Mouse (Mus musculus) limb, embryonic 12.5 days (tissue): ENCODE data around the gene Evx1. TPM values are rescaled to one million over a fixed set of nuclear protein-coding genes. Genes with fewer than 3 reads are reported as not detected.

ENCODE experiments used
- ATAC-seq: fragments of 200-750 bp; cut with Nextera tagmentation; 2 replicates; pipeline ENCODE4 v1.8.0; 2017; ENCODE audit warnings: low read depth, moderate TSS enrichment; ENCODE audit not compliant: insufficient number of reproducible peaks, insufficient read depth, low FRiP score, low TSS enrichment
- H3K27ac ChIP-seq: fragments of 300-500 bp; sonication (generic); 2 replicates; pipeline ENCODE4 v1.5.1; 2016; ENCODE audit warnings: mild to moderate bottlenecking, moderate library complexity
- H3K27me3 ChIP-seq: fragments of 300-500 bp; sonication (generic); 2 replicates; pipeline ENCODE4 v1.6.1; 2016; ENCODE audit warnings: mild to moderate bottlenecking, moderate library complexity
- H3K36me3 ChIP-seq: fragments of 300-500 bp; sonication (generic); 2 replicates; pipeline ENCODE4 v1.6.1; 2016; ENCODE audit warnings: mild to moderate bottlenecking, moderate library complexity
- H3K4me1 ChIP-seq: fragments of 300-500 bp; sonication (generic); replicated peaks from 2 replicates; pipeline ENCODE4 v1.6.1; 2016
- H3K4me2 ChIP-seq: fragments of 300-500 bp; sonication (generic); 2 replicates; pipeline ENCODE4 v1.6.1; 2016; ENCODE audit warnings: mild to moderate bottlenecking, moderate library complexity
- H3K4me3 ChIP-seq: fragments of 300-500 bp; sonication (generic); replicated peaks from 2 replicates; pipeline ENCODE4 v1.5.1; 2016; ENCODE audit warnings: mild to moderate bottlenecking
- H3K9ac ChIP-seq: fragments of 300-500 bp; sonication (generic); replicated peaks from 2 replicates; pipeline ENCODE4 v1.6.1; 2016; ENCODE audit warnings: mild to moderate bottlenecking, moderate library complexity
- H3K9me3 ChIP-seq: fragments of 300-500 bp; sonication (generic); 2 replicates; pipeline ENCODE4 v1.6.1; 2016; ENCODE audit warnings: mild to moderate bottlenecking, moderate library complexity
- WGBS: fragments of 180-500 bp; shearing (Covaris S2); methylation state at CpG from one replicate; pipeline ENCODE4 v1.1.7; 2016; 5-methylcytosine and 5-hydroxymethylcytosine counted together
- polyA plus RNA-seq: library from polyadenylated mRNA; unstranded; fragments of >200 nt; fragmentation: Nextera tagmentation; extraction: Ambion mirVana; gene quantifications from 2 replicates; pipeline ENCODE4 v1.2.1, GENCODE M21; 2016

Evx1 gene
- polyA plus RNA-seq, 1 experiment from 2014 or later = 5.2 TPM

DNA sequence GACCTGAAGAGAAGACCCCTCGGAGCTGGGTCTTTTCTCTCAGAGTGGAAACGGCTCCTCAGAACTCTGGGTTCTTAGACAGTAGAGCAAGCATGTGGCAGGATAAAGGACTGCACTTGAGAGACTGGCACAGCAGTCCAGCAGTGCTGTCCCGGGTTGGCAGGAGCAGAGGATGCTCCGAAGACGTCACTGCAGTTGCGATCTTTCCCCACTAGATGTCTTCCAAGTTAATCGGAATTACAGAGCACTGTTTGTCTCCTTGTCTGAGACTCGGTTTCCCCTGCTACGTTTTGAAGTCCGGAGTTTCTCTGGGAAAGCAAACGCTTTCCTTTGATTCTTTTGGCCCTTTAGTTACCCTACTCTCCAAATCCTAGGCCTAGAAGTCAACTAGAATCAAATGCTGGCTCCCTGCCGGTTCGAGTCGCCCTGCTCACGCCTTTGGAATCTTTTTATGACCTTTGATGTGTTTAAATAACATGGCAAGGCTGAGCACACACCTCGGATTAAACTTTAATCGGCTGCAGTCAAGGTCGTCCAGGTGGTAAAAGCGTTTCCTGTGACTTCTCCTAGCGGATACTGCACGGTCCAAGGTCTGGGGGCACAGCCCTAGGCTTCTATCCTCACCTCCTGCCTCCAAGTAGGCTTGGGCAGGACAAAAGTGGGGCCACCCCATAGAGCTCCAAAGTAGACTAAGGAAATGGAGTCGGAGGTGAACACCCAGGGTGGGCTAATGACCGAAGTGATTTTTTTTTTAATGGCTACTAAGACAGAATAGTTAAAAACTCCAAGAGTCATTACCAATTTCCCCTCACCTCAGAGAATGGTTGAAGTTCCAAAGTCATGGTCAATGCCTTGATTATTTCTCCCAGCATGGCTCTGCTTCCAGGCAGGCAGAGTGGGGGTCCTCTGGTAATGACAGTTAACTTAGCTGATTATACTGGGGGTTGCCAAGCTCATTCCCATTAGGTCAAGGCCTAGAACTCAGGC is 42.5 kb upstream of the Evx1 start:
- Histone ChIP-seq H3K27me3 (peaks cover 75% of the 10 kb centered on the region), H3K36me3 (no peaks in the 10 kb centered on the region), H3K4me1 (peaks cover 56% of the 10 kb centered on the region), H3K9me3 (no peaks in the 10 kb centered on the region), H3K4me3 (no peak overlapping the region), H3K9ac (no peak overlapping the region), H3K4me2 (peak overlapping the region; percentile 24; the same call in 1 of the 2 replicates), H3K27ac (0 out of 2 replicates have a peak overlapping the region, but pooled peaks have one; percentile 29)
- no peak for ATAC-seq
- WGBS = 3% methylated on average over 23 of the region's 23 CpGs

DNA sequence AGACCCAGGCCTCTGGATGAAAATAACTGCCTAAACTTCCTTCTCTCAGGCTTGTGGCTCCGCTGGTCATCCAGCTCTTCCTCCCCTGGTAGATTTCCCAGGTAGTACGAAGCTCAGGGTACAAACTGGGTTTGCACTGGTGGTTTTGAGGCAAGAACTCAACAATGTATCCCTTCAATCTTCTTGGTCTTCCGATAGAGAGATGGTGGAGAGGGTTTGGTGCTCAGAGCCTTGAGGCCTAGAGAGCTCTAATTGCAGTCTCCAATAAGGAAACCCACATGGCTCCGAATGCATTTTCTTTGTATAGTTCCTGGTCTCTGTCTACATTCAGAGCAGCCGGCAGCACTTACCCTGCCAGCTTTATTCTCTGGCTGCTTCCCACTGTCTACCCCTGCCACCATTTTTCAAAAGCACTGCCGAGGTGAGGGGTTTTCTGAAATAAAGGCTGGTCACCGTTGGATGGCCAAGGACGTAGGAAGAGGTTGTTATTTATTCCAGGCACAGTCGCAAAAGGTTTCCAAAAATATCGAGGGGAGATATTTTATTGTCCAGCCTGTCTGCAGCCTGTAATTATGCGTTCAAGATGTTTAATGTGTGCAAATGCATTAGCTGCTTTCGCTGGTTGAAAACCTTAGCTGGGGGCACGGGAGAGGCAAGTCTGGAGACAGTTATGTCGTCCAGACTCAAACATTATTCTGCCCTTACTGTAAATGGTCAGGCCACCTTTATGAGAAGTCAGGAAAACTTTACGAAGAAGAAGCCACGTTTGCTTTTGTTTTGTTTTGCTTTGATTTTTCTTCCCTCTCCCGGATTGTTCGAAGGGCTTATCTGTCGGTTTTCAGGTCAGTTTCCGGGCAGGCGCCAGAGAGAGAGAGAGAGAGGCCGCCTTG is 40.3 kb upstream of the Evx1 start:
- 5% methylated on average over 22 of the region's 22 CpGs for WGBS
- Histone ChIP-seq H3K9ac (no peak overlapping the region; the same call in 1 of the 2 replicates), H3K9me3 (no peaks in the 10 kb centered on the region), H3K36me3 (no peaks in the 10 kb centered on the region), H3K4me2 (peak overlapping the region; percentile 49), H3K27me3 (peaks cover 89% of the 10 kb centered on the region), H3K4me3 (peak overlapping the region; percentile 18), H3K27ac (peak overlapping the region; percentile 67; the same call in 1 of the 2 replicates), H3K4me1 (peaks cover 63% of the 10 kb centered on the region)
- ATAC-seq = no peak

DNA sequence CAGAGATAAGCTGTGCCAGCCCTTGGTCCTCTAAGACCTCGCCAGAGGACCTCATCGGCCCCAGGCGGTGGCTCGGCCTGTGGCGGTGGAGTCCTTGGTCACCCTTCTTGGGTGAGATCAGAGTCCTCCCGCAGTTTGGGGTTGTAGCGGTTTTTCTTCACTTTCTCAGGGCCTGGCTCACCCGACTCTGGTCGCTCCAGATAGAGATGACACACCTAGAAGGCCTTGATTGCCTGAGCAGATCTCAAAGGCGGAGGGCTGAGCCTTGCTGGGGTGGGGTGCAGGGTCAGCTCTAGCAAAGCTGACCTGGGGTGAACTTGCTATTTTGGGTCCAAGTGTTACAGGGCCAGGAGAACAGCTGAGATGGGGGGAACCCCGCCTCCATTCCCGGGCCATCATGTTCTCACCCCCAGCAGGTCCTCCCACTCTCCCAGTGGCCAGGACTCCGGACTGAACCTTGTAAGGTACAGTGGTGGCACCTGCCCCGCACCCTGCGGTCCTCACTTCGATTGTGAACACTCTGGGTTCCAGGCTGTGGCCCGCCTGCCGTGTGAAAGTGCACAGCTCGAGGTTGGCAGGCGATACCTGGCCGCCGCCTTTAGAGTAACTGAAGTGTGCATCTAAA is 39.5 kb upstream of the Evx1 start:
- Histone ChIP-seq H3K27ac (no peak overlapping the region), H3K4me2 (peak overlapping the region; percentile 49), H3K4me3 (peak overlapping the region; percentile 18), H3K9ac (peak overlapping the region; percentile 44; the same call in 1 of the 2 replicates), H3K4me1 (peaks cover 57% of the 10 kb centered on the region), H3K27me3 (peaks cover 84% of the 10 kb centered on the region), H3K9me3 (no peaks in the 10 kb centered on the region), H3K36me3 (no peaks in the 10 kb centered on the region)
- ATAC-seq = no peak
- WGBS = 5% methylated on average over 22 of the region's 22 CpGs

DNA sequence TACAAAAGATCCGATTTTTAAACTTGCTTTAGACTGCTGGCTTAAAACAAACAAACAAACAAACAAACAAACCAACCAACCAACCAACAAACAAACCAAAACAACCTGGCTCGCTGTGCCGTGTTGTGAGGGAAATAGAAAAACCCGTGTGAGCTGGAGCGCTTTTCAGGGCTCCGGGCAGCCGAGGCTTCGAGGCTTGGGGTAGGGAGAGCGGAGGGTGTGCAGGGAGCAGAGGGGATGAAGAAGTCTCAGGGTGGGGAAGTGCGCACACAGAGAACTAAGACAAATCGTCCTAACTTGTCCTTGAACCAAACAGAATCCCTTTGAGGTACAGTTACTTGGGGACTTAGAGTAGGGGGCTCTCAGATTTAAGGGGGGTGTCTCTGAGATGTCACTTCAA is 38.7 kb upstream of the Evx1 start:
- H3K4me3 ChIP-seq = no peak overlapping the region
- WGBS = 9% methylated on average over 11 of the region's 11 CpGs
- no peaks in the 10 kb centered on the region for H3K36me3 ChIP-seq
- H3K4me1 ChIP-seq = peaks cover 54% of the 10 kb centered on the region
- ATAC-seq = no peak
- H3K9ac ChIP-seq = 0 out of 2 replicates have a peak overlapping the region, but pooled peaks have one; percentile 44
- no peak overlapping the region for H3K27ac ChIP-seq
- H3K27me3 ChIP-seq = peaks cover 76% of the 10 kb centered on the region
- H3K9me3 ChIP-seq = no peaks in the 10 kb centered on the region
- peak overlapping the region; percentile 49 for H3K4me2 ChIP-seq

DNA sequence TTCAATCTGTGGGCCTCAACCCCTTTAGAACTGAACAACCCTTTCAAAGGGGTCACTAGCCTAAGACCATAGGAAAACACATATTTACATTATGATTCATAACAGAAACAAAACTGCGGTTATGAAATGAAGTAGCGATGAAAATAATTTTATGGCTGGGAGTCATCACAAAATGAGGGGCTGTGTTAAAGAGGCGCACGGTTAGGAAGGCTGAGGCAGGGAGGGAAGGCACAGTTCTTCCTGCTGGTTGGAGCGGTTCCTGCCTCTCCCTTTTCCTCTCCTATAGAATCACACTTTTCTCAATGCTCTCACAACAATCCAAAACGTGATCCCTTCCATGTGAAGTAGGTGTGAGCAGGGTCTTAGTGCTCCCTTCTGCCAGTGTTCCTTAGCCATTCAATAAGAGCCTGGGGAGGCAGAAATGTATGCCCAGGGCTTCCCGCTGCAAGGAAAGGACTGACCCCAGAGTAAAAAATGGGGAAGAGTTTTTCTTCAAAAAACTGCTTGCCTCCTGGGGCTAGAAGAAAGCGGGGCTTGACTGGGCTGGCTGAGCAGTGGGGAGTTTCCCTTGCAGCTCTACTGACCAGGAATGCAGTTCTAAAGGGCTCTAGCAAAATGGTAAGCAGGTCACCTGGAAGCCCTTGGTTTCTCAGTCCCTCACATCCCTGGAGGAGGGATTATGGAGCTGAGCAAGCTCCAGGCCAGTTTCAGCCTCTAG is 37.6 kb upstream of the Evx1 start:
- peak overlapping the region; percentile 19 for H3K4me2 ChIP-seq
- peaks cover 50% of the 10 kb centered on the region for H3K4me1 ChIP-seq
- H3K9ac ChIP-seq = no peak overlapping the region; the same call in 1 of the 2 replicates
- no peak for ATAC-seq
- no peaks in the 10 kb centered on the region for H3K36me3 ChIP-seq
- H3K4me3 ChIP-seq = 0 out of 2 replicates have a peak overlapping the region, but pooled peaks have one; percentile 6
- H3K27ac ChIP-seq = peak overlapping the region; percentile 66; the same call in 1 of the 2 replicates
- 14% methylated on average over 8 of the region's 8 CpGs for WGBS
- no peaks in the 10 kb centered on the region for H3K9me3 ChIP-seq
- H3K27me3 ChIP-seq = peaks cover 65% of the 10 kb centered on the region

DNA sequence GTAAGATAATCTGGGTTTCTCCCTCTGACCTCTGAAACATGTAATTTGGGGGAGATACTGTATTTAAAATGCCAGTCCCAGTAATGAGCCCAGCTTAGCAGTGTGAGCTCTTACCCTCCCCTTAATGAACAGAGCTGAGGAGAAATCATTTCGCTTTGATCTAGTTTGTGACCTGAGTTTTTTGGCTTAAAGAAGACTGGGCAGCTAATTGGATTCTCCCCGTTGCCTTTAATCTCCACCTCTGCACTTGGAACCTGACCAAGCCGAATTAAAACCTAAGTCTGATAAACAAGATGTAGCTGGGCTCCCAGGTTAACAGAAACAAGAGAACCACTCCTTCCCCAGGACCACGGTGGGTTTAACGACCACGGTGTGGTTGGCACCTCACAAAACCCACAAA is 36.9 kb upstream of the Evx1 start:
- Histone ChIP-seq H3K9ac (no peak overlapping the region), H3K4me2 (peak overlapping the region; percentile 19), H3K4me1 (peaks cover 51% of the 10 kb centered on the region), H3K36me3 (no peaks in the 10 kb centered on the region), H3K4me3 (no peak overlapping the region), H3K9me3 (no peaks in the 10 kb centered on the region), H3K27me3 (peaks cover 59% of the 10 kb centered on the region), H3K27ac (peak overlapping the region; percentile 66)
- no peak for ATAC-seq
- WGBS = under 1% methylated on average over 6 of the region's 6 CpGs

DNA sequence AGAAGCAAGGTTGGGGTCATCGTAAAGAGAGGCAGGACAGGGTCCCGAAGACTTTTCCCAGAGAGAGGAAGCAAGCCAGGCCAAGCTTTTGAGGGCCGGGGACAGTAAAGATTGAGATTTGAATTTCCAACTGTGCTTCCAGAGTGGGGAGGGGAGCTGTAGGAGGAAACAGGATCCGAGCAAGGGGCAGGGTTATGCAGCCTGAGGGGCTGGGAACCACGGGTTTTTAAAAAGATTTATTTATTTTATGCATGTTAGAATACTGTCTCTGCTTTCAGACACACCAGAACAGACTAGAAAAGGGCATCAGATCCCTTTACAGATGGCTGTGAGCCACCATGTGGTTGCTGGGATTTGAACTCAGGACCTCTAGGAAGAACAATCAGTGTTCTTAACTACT is 36.4 kb upstream of the Evx1 start:
- H3K4me2 ChIP-seq = peak overlapping the region; percentile 7; the same call in 1 of the 2 replicates
- no peaks in the 10 kb centered on the region for H3K9me3 ChIP-seq
- H3K4me3 ChIP-seq = no peak overlapping the region
- peak overlapping the region; percentile 66; the same call in 1 of the 2 replicates for H3K27ac ChIP-seq
- no peak overlapping the region for H3K9ac ChIP-seq
- no peak for ATAC-seq
- peaks cover 57% of the 10 kb centered on the region for H3K27me3 ChIP-seq
- WGBS = 5% methylated on average over 5 of the region's 5 CpGs
- H3K36me3 ChIP-seq = no peaks in the 10 kb centered on the region
- peaks cover 52% of the 10 kb centered on the region for H3K4me1 ChIP-seq

DNA sequence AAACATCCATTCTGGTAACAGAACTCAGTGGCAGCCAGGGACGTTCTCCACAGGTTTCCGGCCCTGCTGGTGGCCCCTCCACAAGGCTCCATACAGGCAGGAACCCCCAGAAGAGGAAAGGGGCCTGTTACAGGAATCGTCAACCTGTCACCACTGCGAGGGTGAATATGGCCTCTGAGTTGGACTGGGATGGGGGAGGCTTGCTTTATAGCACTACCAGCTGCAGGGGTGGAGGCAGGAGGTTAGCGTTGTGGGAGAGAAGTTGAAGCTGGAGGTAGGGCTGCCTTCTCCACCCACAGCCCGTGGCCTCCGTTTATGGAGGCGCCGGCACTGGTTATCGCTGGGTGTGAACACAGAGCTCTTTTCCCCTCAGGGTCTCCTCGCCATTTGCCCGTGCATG is 32.2 kb upstream of the Evx1 start:
- Histone ChIP-seq H3K27me3 (peaks cover 33% of the 10 kb centered on the region), H3K36me3 (no peaks in the 10 kb centered on the region), H3K9me3 (no peaks in the 10 kb centered on the region), H3K4me1 (peaks cover 19% of the 10 kb centered on the region), H3K27ac (no peak overlapping the region), H3K4me3 (no peak overlapping the region), H3K9ac (no peak overlapping the region), H3K4me2 (peak overlapping the region; percentile 1; the same call in 1 of the 2 replicates)
- WGBS = 19% methylated on average over 12 of the region's 12 CpGs
- no peak for ATAC-seq

DNA sequence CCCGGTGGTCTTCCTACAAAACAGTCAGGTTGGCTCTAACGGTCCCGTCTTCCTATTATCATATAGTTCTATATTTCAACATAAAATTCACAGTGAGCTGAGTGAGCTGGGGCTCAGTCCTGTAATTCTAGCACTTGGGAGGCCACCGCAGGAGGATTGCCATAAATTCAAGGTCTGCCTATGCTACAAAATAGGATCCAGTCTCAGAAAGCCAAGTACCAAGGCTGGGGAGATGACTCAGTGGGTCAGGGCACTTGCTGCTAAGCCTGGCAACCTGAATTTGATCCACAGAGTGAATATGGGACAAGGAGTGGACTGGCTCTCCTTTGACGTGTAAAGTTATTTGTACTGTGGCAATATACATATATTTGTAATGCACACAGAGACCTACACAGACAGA is 29.4 kb upstream of the Evx1 start:
- H3K9me3 ChIP-seq = no peaks in the 10 kb centered on the region
- no peaks in the 10 kb centered on the region for H3K36me3 ChIP-seq
- ATAC-seq = no peak
- H3K4me1 ChIP-seq = peaks cover 9% of the 10 kb centered on the region; the same call in 1 of the 2 replicates
- H3K4me3 ChIP-seq = no peak overlapping the region
- 78% methylated on average over 5 of the region's 5 CpGs for WGBS
- no peak overlapping the region for H3K9ac ChIP-seq
- no peak overlapping the region for H3K4me2 ChIP-seq
- peaks cover 17% of the 10 kb centered on the region for H3K27me3 ChIP-seq
- H3K27ac ChIP-seq = no peak overlapping the region

DNA sequence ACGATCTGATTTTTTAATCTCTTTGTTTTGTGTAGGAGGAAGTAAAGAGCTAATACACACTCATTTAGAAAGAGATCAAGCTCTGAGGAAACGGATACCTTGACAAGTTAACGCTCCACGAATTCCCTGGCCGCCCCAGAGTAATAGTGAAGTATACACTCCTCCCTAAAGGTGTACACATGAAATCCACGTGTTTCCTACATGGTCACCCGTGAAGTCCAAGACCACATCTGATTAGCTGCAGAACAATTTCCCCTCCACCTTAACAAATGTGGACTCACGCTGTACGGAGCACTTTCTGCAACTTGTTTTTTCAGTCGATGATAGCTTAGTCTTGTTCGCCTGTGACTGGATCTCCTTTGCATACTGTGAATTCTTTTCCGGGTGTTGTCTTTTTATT is 23.1 kb upstream of the Evx1 start:
- Histone ChIP-seq H3K27me3 (peaks cover 42% of the 10 kb centered on the region), H3K27ac (no peak overlapping the region), H3K36me3 (no peaks in the 10 kb centered on the region), H3K4me2 (peak overlapping the region; percentile 75), H3K4me1 (peaks cover 27% of the 10 kb centered on the region), H3K9me3 (no peaks in the 10 kb centered on the region), H3K9ac (no peak overlapping the region), H3K4me3 (no peak overlapping the region)
- 20% methylated on average over 12 of the region's 12 CpGs for WGBS
- no peak for ATAC-seq
